Mouse (Mus musculus) stomach, embryonic 16.5 days (tissue): ENCODE measurements at regions not wholly inside any gene's neighbourhood (a gene's known extent, or its start where the extent isn't known, plus 50 kb on each side); places are given as distances from the start of the nearest gene placed in this dataset.

ENCODE experiments used
- ATAC-seq: fragments of 200-750 bp; cut with Nextera tagmentation; 2 replicates; pipeline ENCODE4 v1.8.0; 2017; ENCODE audit warnings: moderate number of reproducible peaks, moderate TSS enrichment; ENCODE audit not compliant: insufficient read depth, low FRiP score
- H3K27ac ChIP-seq: fragments of 300-500 bp; sonication (generic); 2 replicates; pipeline ENCODE4 v1.5.1; 2014; ENCODE audit warnings: low read length
- H3K27me3 ChIP-seq: fragments of 300-500 bp; sonication (generic); 2 replicates; pipeline ENCODE4 v1.6.1; 2014; ENCODE audit warnings: low read length, control low read depth, mixed read lengths; ENCODE audit not compliant: control insufficient read depth, insufficient read depth
- H3K36me3 ChIP-seq: fragments of 300-500 bp; sonication (generic); 2 replicates; pipeline ENCODE4 v1.6.1; 2014; ENCODE audit warnings: low read length; ENCODE audit not compliant: control insufficient read depth, insufficient read depth
- H3K4me1 ChIP-seq: fragments of 300-500 bp; sonication (generic); 2 replicates; pipeline ENCODE4 v1.6.1; 2014; ENCODE audit warnings: low read length, control low read depth, mixed read lengths; ENCODE audit not compliant: control insufficient read depth, insufficient read depth
- H3K4me2 ChIP-seq: fragments of 300-500 bp; sonication (generic); 2 replicates; pipeline ENCODE4 v1.6.1; 2014; ENCODE audit warnings: low read depth, low read length, mixed read lengths
- H3K4me3 ChIP-seq: fragments of 300-500 bp; sonication (generic); replicated peaks from 2 replicates; pipeline ENCODE4 v1.5.1; 2014; ENCODE audit warnings: mild to moderate bottlenecking, low read length
- H3K9ac ChIP-seq: fragments of 300-500 bp; sonication (generic); 2 replicates; pipeline ENCODE4 v1.6.1; 2014; ENCODE audit warnings: low read length
- H3K9me3 ChIP-seq: fragments of 300-500 bp; sonication (generic); replicated peaks from 2 replicates; pipeline ENCODE4 v1.6.1; 2016; ENCODE audit warnings: low read length, control low read depth; ENCODE audit not compliant: control insufficient read depth
- WGBS: fragments of 180-500 bp; shearing (Covaris S2); extraction: QIAGEN DNeasy Blood & Tissue Kit; methylation state at CpG from one replicate; pipeline ENCODE4 v1.1.7; 2014; 5-methylcytosine and 5-hydroxymethylcytosine counted together

- no peak overlapping the region for H3K4me3 ChIP-seq
- H3K9me3 ChIP-seq: no peaks in the 10 kb centered on the region
- H3K9ac ChIP-seq: no peak overlapping the region
- ATAC-seq: no peak
- H3K27ac ChIP-seq: no peak overlapping the region
- H3K4me1 ChIP-seq: no peaks in the 10 kb centered on the region
- H3K4me2 ChIP-seq: no peak overlapping the region
- WGBS: 94% methylated on average over 12 of the region's 12 CpGs
- H3K27me3 ChIP-seq: no peaks in the 10 kb centered on the region
- no peaks in the 10 kb centered on the region for H3K36me3 ChIP-seq
Measured at GRCm38 (mm10) chr14:98781711-98782110, 212.4 kb downstream of the Rpl36a-ps1 start.

- 79% methylated on average over 4 of the region's 4 CpGs for WGBS
- no peak overlapping the region for H3K4me3 ChIP-seq
- H3K27me3 ChIP-seq: no peaks in the 10 kb centered on the region
- H3K4me1 ChIP-seq: no peaks in the 10 kb centered on the region
- no peaks in the 10 kb centered on the region for H3K36me3 ChIP-seq
- H3K9me3 ChIP-seq: no peaks in the 10 kb centered on the region
- no peak overlapping the region for H3K4me2 ChIP-seq
- no peak overlapping the region for H3K9ac ChIP-seq
- H3K27ac ChIP-seq: no peak overlapping the region
- ATAC-seq: no peak
Measured at GRCm38 (mm10) chr14:98772080-98772479, 222.0 kb downstream of the Rpl36a-ps1 start.

- 90% methylated on average over 2 of the region's 2 CpGs for WGBS
- H3K36me3 ChIP-seq: no peaks in the 10 kb centered on the region
- no peak overlapping the region for H3K4me3 ChIP-seq
- no peaks in the 10 kb centered on the region for H3K4me1 ChIP-seq
- H3K27me3 ChIP-seq: no peaks in the 10 kb centered on the region
- ATAC-seq: no peak
- H3K4me2 ChIP-seq: no peak overlapping the region
- no peak overlapping the region for H3K9ac ChIP-seq
- H3K27ac ChIP-seq: no peak overlapping the region
- no peaks in the 10 kb centered on the region for H3K9me3 ChIP-seq
Measured at GRCm38 (mm10) chr14:98768845-98769244, 225.3 kb downstream of the Rpl36a-ps1 start.

- no peak overlapping the region for H3K27ac ChIP-seq
- no peak overlapping the region for H3K9ac ChIP-seq
- no peaks in the 10 kb centered on the region for H3K9me3 ChIP-seq
- no peaks in the 10 kb centered on the region for H3K36me3 ChIP-seq
- 87% methylated on average over 7 of the region's 7 CpGs for WGBS
- H3K4me1 ChIP-seq: no peaks in the 10 kb centered on the region
- no peak overlapping the region for H3K4me2 ChIP-seq
- no peak overlapping the region for H3K4me3 ChIP-seq
- no peak for ATAC-seq
- no peaks in the 10 kb centered on the region for H3K27me3 ChIP-seq
Measured at GRCm38 (mm10) chr14:98767481-98767880, 226.6 kb downstream of the Rpl36a-ps1 start.

GRCm38 (mm10) chr14:98765358-98765757 lies 228.8 kb downstream of the Rpl36a-ps1 start:
- Histone ChIP-seq H3K27me3 (no peaks in the 10 kb centered on the region), H3K4me2 (no peak overlapping the region), H3K4me3 (no peak overlapping the region)

GRCm38 (mm10) chr14:98750766-98751165 lies 243.4 kb downstream of the Rpl36a-ps1 start:
- Histone ChIP-seq H3K4me1 (no peaks in the 10 kb centered on the region), H3K9me3 (peaks cover 3% of the 10 kb centered on the region; the same call in 1 of the 2 replicates), H3K4me3 (no peak overlapping the region), H3K36me3 (no peaks in the 10 kb centered on the region), H3K9ac (no peak overlapping the region), H3K27ac (no peak overlapping the region), H3K27me3 (no peaks in the 10 kb centered on the region), H3K4me2 (no peak overlapping the region)
- 85% methylated on average over 6 of the region's 6 CpGs for WGBS
- no peak for ATAC-seq

More at GRCm38 (mm10) chr14:98765358-98765757, 228.8 kb downstream of the Rpl36a-ps1 start:
- Histone ChIP-seq H3K4me1 (no peaks in the 10 kb centered on the region), H3K9ac (no peak overlapping the region), H3K9me3 (no peaks in the 10 kb centered on the region), H3K27ac (no peak overlapping the region), H3K36me3 (no peaks in the 10 kb centered on the region)
- no peak for ATAC-seq

GRCm38 (mm10) chr14:98749086-98750027 lies 244.8 kb downstream of the Rpl36a-ps1 start:
- Histone ChIP-seq H3K27ac (no peak overlapping the region), H3K9me3 (peaks cover 3% of the 10 kb centered on the region; the same call in 1 of the 2 replicates), H3K9ac (no peak overlapping the region), H3K27me3 (no peaks in the 10 kb centered on the region), H3K4me2 (peak overlapping the region; percentile 31), H3K36me3 (no peaks in the 10 kb centered on the region), H3K4me1 (no peaks in the 10 kb centered on the region), H3K4me3 (0 out of 2 replicates have a peak overlapping the region, but pooled peaks have one; percentile 3)
- no peak for ATAC-seq
- WGBS: 55% methylated on average over 14 of the region's 14 CpGs

GRCm38 (mm10) chr14:98747159-98747775 lies 246.9 kb downstream of the Rpl36a-ps1 start:
- 34% methylated on average over 16 of the region's 16 CpGs for WGBS
- H3K36me3 ChIP-seq: no peaks in the 10 kb centered on the region
- H3K9ac ChIP-seq: no peak overlapping the region
- no peak overlapping the region for H3K4me2 ChIP-seq
- no peaks in the 10 kb centered on the region for H3K27me3 ChIP-seq
- H3K4me1 ChIP-seq: no peaks in the 10 kb centered on the region
- ATAC-seq: no peak
- peaks cover 3% of the 10 kb centered on the region; the same call in 1 of the 2 replicates for H3K9me3 ChIP-seq
- H3K4me3 ChIP-seq: no peak overlapping the region
- no peak overlapping the region for H3K27ac ChIP-seq

- WGBS: 87% methylated on average over 3 of the region's 3 CpGs
- no peak overlapping the region for H3K9ac ChIP-seq
- no peaks in the 10 kb centered on the region for H3K4me1 ChIP-seq
- no peak for ATAC-seq
- H3K27ac ChIP-seq: no peak overlapping the region
- no peaks in the 10 kb centered on the region for H3K9me3 ChIP-seq
- H3K4me3 ChIP-seq: no peak overlapping the region
- H3K27me3 ChIP-seq: no peaks in the 10 kb centered on the region
- H3K4me2 ChIP-seq: no peak overlapping the region
- H3K36me3 ChIP-seq: no peaks in the 10 kb centered on the region
Measured at GRCm38 (mm10) chr14:98730375-98730774, 263.7 kb downstream of the Rpl36a-ps1 start.
